Mouse (Mus musculus) adrenal gland, adult 18-20 months (tissue): ENCODE data around the gene Pld1. TPM values are rescaled to one million over a fixed set of nuclear protein-coding genes. Genes with fewer than 3 reads are reported as not detected.

ENCODE experiments used
- DNase-seq, 2 experiments: peaks; one replicate each; pipeline ENCODE4 v3.0.0; 2021 to 2022; ENCODE audit warnings: low spot score in 2 of 2
- total RNA-seq, 2 experiments: library from RNA; stranded (reverse); gene quantifications; 1 replicate in 1 of 2; 2 replicates in 1 of 2; pipeline ENCODE4 v1.2.3; 2021

Gene Pld1
- total RNA-seq, 2 experiments from 2014 or later = 5.5 to 6.9 TPM

- DNase-seq = no peak
Observed at GRCm38 (mm10) chr3:27987891-27988536, 49.5 kb downstream of the Pld1 start.

GRCm38 (mm10) chr3:27991100-27991703 is 52.7 kb downstream of the Pld1 start:
- no peak for DNase-seq

GRCm38 (mm10) chr3:27994175-27994990 is 55.9 kb downstream of the Pld1 start:
- no peak for DNase-seq

GRCm38 (mm10) chr3:28004321-28004720 is 65.8 kb downstream of the Pld1 start:
- no peak for DNase-seq

GRCm38 (mm10) chr3:28007684-28008083 is 69.2 kb downstream of the Pld1 start:
- no peak for DNase-seq

GRCm38 (mm10) chr3:28008369-28008768 is 69.9 kb downstream of the Pld1 start:
- DNase-seq = no peak

- DNase-seq = no peak
Observed at GRCm38 (mm10) chr3:28012177-28012576, 73.7 kb downstream of the Pld1 start.

- no peak for DNase-seq
Observed at GRCm38 (mm10) chr3:28013441-28013840, 74.9 kb downstream of the Pld1 start.

- DNase-seq = no peak
Observed at GRCm38 (mm10) chr3:28017002-28017401, 78.5 kb downstream of the Pld1 start.

GRCm38 (mm10) chr3:28019727-28020126 is 81.2 kb downstream of the Pld1 start:
- no peak for DNase-seq

- DNase-seq = no peak
Observed at GRCm38 (mm10) chr3:28020404-28020803, 81.9 kb downstream of the Pld1 start.

- DNase-seq = no peak
Observed at GRCm38 (mm10) chr3:28022191-28022590, 83.7 kb downstream of the Pld1 start.

GRCm38 (mm10) chr3:28026876-28027275 is 88.4 kb downstream of the Pld1 start:
- DNase-seq = no peak

- DNase-seq = no peak
Observed at GRCm38 (mm10) chr3:28028456-28028855, 90.0 kb downstream of the Pld1 start.

- no peak for DNase-seq
Observed at GRCm38 (mm10) chr3:28030860-28031259, 92.4 kb downstream of the Pld1 start.

GRCm38 (mm10) chr3:28031643-28032243 is 93.2 kb downstream of the Pld1 start:
- DNase-seq = no peak

- no peak for DNase-seq
Observed at GRCm38 (mm10) chr3:28033898-28034297, 95.4 kb downstream of the Pld1 start.

GRCm38 (mm10) chr3:28034707-28035333 is 96.3 kb downstream of the Pld1 start:
- no peak for DNase-seq

- no peak for DNase-seq
Observed at GRCm38 (mm10) chr3:28037320-28037932, 98.9 kb downstream of the Pld1 start.

GRCm38 (mm10) chr3:28038106-28038505 is 99.6 kb downstream of the Pld1 start:
- DNase-seq = no peak

- DNase-seq = peak in 1 of 2 experiments; percentile 28
Observed at GRCm38 (mm10) chr3:28039760-28040159, 101.3 kb downstream of the Pld1 start.
